Mouse (Mus musculus): Measurements from ENCODE around the gene Fam185a.

GRCm38 (mm10) chr5:21496321-21496720 is 71.6 kb downstream of the Fam185a start:
- TF ChIP-seq CTCF (IDR thresholded peaks at IDR 0.05) (no peak), EP300 (IDR thresholded peaks at IDR 0.05) (no peak)

Measured in lung, postnatal 0 days (tissue).